Mouse (Mus musculus) intestine, embryonic 15.5 days (tissue): ENCODE data around the gene Pigp. TPM values are rescaled to one million over a fixed set of nuclear protein-coding genes. Genes with fewer than 3 reads are reported as not detected.

Source experiments
- ATAC-seq: fragments of 200-750 bp; cut with Nextera tagmentation; 2 replicates; pipeline ENCODE4 v1.8.0; 2017; ENCODE audit warnings: moderate TSS enrichment, moderate library complexity
- H3K27ac ChIP-seq: fragments of 300-500 bp; sonication (generic); 2 replicates; pipeline ENCODE4 v1.5.1; 2015; ENCODE audit warnings: mild to moderate bottlenecking, inconsistent platforms
- H3K27me3 ChIP-seq: fragments of 300-500 bp; sonication (generic); replicated peaks from 2 replicates; pipeline ENCODE4 v1.6.1; 2015; ENCODE audit warnings: inconsistent platforms
- H3K36me3 ChIP-seq: fragments of 300-500 bp; sonication (generic); 2 replicates; pipeline ENCODE4 v1.6.1; 2015; ENCODE audit warnings: inconsistent platforms
- H3K4me1 ChIP-seq: fragments of 300-500 bp; sonication (generic); replicated peaks from 2 replicates; pipeline ENCODE4 v1.6.1; 2015; ENCODE audit warnings: inconsistent platforms
- H3K4me2 ChIP-seq: fragments of 300-500 bp; sonication (generic); replicated peaks from 2 replicates; pipeline ENCODE4 v1.6.1; 2015; ENCODE audit warnings: mild to moderate bottlenecking, inconsistent platforms
- H3K4me3 ChIP-seq: fragments of 300-500 bp; sonication (generic); replicated peaks from 2 replicates; pipeline ENCODE4 v1.5.1; 2015; ENCODE audit warnings: inconsistent platforms
- H3K9ac ChIP-seq: fragments of 300-500 bp; sonication (generic); 2 replicates; pipeline ENCODE4 v1.6.1; 2015; ENCODE audit warnings: inconsistent platforms
- H3K9me3 ChIP-seq: fragments of 300-500 bp; sonication (generic); 2 replicates; pipeline ENCODE4 v1.6.1; 2016; ENCODE audit warnings: inconsistent platforms
- WGBS: fragments of 180-500 bp; shearing (Covaris S2); methylation state at CpG from one replicate; pipeline ENCODE4 v1.1.7; 2015; 5-methylcytosine and 5-hydroxymethylcytosine counted together
- polyA plus RNA-seq: library from polyadenylated mRNA; unstranded; fragments of >200 nt; fragmentation: Nextera tagmentation; extraction: Ambion mirVana; gene quantifications from 2 replicates; pipeline ENCODE4 v1.2.1, GENCODE M21; 2015

The Pigp gene
- polyA plus RNA-seq, 1 experiment from 2014 or later, result 124 TPM

- no peak for ATAC-seq
- Histone ChIP-seq H3K4me3 (no peak overlapping the region), H3K9me3 (no peaks in the 10 kb centered on the region), H3K27me3 (no peaks in the 10 kb centered on the region), H3K27ac (no peak overlapping the region), H3K4me2 (no peak overlapping the region), H3K36me3 (no peaks in the 10 kb centered on the region; the same call in 1 of the 2 replicates), H3K4me1 (no peaks in the 10 kb centered on the region; the same call in 1 of the 2 replicates), H3K9ac (no peak overlapping the region)
- 87% methylated on average over 3 of the region's 3 CpGs for WGBS
Observed at GRCm38 (mm10) chr16:94383277-94383676, 11.6 kb upstream of the Pigp start.

GRCm38 (mm10) chr16:94379386-94379785 is 7.7 kb upstream of the Pigp start:
- Histone ChIP-seq H3K4me1 (peaks cover 4% of the 10 kb centered on the region; the same call in 1 of the 2 replicates), H3K36me3 (no peaks in the 10 kb centered on the region), H3K27ac (no peak overlapping the region), H3K9ac (no peak overlapping the region), H3K4me3 (no peak overlapping the region), H3K27me3 (no peaks in the 10 kb centered on the region), H3K9me3 (no peaks in the 10 kb centered on the region), H3K4me2 (no peak overlapping the region)
- 71% methylated on average over 1 of the region's 1 CpGs for WGBS
- no peak for ATAC-seq

- under 1% methylated on average over 43 of the region's 43 CpGs for whole genome bisulfite sequencing
- no peaks in the 10 kb centered on the region for H3K9me3 ChIP-seq
- H3K4me2 ChIP-seq, result peak overlapping the region; percentile 61
- H3K27ac ChIP-seq, result peak overlapping the region; percentile 99
- 0 out of 2 replicates have a peak, but pooled peaks cover 2% of the 10 kb centered on the region for H3K4me1 ChIP-seq
- peak overlapping the region; percentile 92 for H3K4me3 ChIP-seq
- H3K27me3 ChIP-seq, result no peaks in the 10 kb centered on the region
- ATAC-seq, result peak; percentile 85
- H3K36me3 ChIP-seq, result no peaks in the 10 kb centered on the region
- H3K9ac ChIP-seq, result peak overlapping the region; percentile 97
Observed at GRCm38 (mm10) chr16:94370915-94371300, 734 bp downstream of the Pigp start.

DNA sequence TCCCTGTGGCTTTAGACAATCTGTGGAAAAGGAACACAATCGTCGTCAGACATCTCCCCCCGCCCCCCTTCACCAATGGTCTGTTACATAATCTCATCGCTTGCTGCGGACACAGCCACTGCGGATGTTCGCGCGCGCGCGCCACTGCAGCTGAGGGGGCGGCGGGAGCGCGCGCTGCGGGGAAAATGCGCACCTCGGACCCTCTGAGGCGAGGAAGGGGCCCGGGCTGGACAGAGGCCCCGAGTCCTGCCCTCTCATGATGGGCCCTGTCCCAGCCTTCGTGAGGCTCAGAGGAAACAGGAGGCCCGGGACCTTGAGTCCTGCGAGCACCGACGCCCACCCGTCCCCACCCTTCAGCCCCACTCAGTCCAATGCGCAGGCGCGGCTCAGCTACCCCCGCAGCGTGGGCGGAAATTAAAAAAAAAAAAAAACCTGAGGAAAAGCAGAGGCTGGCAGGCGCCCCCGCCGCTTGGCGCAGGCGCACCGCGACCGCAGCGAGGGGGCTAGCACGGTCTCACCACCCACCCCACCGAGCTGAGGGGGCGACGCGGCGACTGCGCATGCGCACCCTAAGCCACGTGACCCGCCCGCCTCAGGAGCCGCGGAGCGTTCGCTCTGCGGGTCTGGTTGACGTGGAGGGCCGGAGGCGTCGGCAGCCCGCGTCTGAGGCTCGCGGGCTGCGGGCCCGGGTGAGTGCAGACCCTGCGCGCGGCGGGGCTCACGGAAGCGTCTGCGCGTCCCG is 1.3 kb downstream of the Pigp start, which contains the start of gene Ttc3:
Gene Ttc3 (plus strand): TSS at position 446 of the 742 bp plus-strand sequence.
- no peaks in the 10 kb centered on the region for H3K27me3 ChIP-seq
- H3K4me2 ChIP-seq, result peak within 1 kb of the TSS; percentile 61
- 0 out of 2 replicates have a peak, but pooled peaks cover 2% of the 10 kb centered on the region for H3K4me1 ChIP-seq
- peak; percentile 88 for ATAC-seq
- no peaks in the 10 kb centered on the region for H3K9me3 ChIP-seq
- H3K9ac ChIP-seq, result peak within 1 kb of the TSS; percentile 97
- H3K36me3 ChIP-seq, result no peaks in the 10 kb centered on the region
- peak within 1 kb of the TSS; percentile 99 for H3K27ac ChIP-seq
- WGBS, result under 1% methylated on average over 78 of the region's 79 CpGs
- H3K4me3 ChIP-seq, result peak within 1 kb of the TSS; percentile 92

DNA sequence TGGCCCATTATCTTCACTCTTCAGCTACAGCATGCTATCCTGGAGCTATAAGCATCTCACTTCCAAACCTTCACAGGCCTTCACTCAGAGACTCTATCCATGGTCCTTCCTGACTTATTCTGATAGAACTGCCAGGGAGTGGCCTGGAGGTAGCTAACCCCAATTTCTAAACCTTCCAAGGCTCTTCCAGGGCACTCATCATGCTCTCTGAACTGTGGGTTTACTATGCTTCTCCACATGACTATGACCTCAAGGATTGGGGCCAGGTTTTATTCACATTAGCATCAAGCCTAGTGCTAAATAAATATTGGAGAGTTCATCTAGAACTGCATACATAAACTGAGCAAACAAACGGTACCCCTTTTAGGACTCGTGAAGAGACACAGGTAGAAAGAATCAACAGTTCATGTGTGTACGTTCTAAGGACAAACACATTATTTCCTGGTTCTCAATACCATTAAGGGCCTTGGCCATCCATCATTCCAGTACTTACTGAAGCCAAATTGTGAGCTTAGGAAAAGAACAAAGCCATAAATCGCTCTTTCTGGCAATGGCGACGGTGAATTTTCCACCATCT is 2.0 kb downstream of the Pigp start:
- Histone ChIP-seq H3K9ac (peak overlapping the region; percentile 97), H3K36me3 (no peaks in the 10 kb centered on the region), H3K27ac (peak overlapping the region; percentile 99), H3K4me2 (peak overlapping the region; percentile 61), H3K4me1 (no peaks in the 10 kb centered on the region), H3K9me3 (no peaks in the 10 kb centered on the region), H3K4me3 (peak overlapping the region; percentile 92), H3K27me3 (no peaks in the 10 kb centered on the region)
- under 1% methylated on average over 6 of the region's 6 CpGs for WGBS
- ATAC-seq, result 0 out of 2 replicates have a peak, but pooled peaks have one; percentile 1

DNA sequence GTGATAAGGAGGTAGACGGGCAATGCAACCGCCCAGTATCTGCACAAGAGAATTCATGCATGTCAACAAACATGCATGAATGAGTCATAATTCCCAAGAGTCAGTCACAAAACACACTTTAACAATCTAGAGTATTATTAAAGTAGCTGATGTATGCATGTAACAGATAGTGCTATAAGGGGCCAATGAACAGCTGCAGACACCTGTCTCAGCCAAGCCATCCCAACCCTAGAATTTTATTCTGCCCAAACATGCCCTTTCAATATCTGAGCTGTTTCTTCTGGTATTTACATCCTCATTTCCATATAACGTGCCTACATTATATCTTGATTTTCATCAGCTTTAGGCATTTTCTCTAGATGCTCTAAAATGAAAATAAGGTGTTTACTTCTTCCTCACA is 6.2 kb downstream of the Pigp start:
- Histone ChIP-seq H3K27ac (no peak overlapping the region), H3K9ac (no peak overlapping the region), H3K36me3 (no peaks in the 10 kb centered on the region), H3K4me1 (0 out of 2 replicates have a peak, but pooled peaks cover 4% of the 10 kb centered on the region), H3K9me3 (no peaks in the 10 kb centered on the region), H3K4me3 (no peak overlapping the region), H3K27me3 (no peaks in the 10 kb centered on the region), H3K4me2 (no peak overlapping the region)
- no peak for ATAC-seq
- WGBS, result 78% methylated on average over 3 of the region's 3 CpGs

- H3K4me3 ChIP-seq, result no peak overlapping the region
- H3K4me2 ChIP-seq, result no peak overlapping the region
- H3K9me3 ChIP-seq, result no peaks in the 10 kb centered on the region
- H3K4me1 ChIP-seq, result 0 out of 2 replicates have a peak, but pooled peaks cover 4% of the 10 kb centered on the region
- no peaks in the 10 kb centered on the region for H3K27me3 ChIP-seq
- 91% methylated on average over 4 of the region's 4 CpGs for WGBS
- H3K36me3 ChIP-seq, result no peaks in the 10 kb centered on the region
- H3K9ac ChIP-seq, result no peak overlapping the region
- no peak for ATAC-seq
- no peak overlapping the region for H3K27ac ChIP-seq
Observed at GRCm38 (mm10) chr16:94363814-94364213, 7.8 kb downstream of the Pigp start.

DNA sequence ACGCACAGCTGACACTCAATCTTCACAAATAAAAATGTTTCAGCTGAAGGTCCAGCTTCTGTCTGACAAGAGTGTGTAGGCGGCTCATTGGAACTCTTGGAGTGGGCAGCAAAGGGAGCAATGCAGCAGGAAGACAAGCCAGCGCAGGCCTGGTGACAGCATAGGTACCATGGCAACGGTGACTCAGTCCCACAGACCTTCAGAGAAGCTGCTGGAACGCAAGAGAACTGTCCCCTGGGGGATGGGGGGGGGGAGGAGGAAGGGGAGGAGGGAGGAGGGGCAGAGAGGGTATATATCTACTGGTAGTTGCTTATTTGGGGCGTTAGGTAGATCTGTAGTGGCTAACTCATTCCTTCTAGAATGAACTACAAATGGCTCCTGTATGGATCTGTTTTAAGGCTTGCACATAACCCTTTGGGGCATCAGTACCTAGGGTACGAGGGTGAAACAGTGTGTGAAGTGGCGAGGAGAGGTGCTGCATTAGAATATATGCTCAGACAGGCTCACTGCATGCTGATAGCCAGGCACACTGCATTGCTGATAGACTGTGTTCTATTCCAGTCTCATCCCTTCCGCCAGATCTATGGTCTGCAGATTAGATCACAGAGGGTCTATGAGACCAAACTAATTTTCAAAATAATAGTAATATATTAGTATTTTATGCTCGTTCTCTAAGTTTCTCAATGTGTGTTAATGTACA is 9.3 kb downstream of the Pigp start:
- Histone ChIP-seq H3K27ac (no peak overlapping the region), H3K27me3 (no peaks in the 10 kb centered on the region), H3K4me3 (no peak overlapping the region), H3K9ac (no peak overlapping the region), H3K9me3 (no peaks in the 10 kb centered on the region), H3K4me2 (no peak overlapping the region), H3K4me1 (0 out of 2 replicates have a peak, but pooled peaks cover 4% of the 10 kb centered on the region), H3K36me3 (no peaks in the 10 kb centered on the region)
- WGBS, result 53% methylated on average over 10 of the region's 10 CpGs
- ATAC-seq, result 0 out of 2 replicates have a peak, but pooled peaks have one; percentile 49

DNA sequence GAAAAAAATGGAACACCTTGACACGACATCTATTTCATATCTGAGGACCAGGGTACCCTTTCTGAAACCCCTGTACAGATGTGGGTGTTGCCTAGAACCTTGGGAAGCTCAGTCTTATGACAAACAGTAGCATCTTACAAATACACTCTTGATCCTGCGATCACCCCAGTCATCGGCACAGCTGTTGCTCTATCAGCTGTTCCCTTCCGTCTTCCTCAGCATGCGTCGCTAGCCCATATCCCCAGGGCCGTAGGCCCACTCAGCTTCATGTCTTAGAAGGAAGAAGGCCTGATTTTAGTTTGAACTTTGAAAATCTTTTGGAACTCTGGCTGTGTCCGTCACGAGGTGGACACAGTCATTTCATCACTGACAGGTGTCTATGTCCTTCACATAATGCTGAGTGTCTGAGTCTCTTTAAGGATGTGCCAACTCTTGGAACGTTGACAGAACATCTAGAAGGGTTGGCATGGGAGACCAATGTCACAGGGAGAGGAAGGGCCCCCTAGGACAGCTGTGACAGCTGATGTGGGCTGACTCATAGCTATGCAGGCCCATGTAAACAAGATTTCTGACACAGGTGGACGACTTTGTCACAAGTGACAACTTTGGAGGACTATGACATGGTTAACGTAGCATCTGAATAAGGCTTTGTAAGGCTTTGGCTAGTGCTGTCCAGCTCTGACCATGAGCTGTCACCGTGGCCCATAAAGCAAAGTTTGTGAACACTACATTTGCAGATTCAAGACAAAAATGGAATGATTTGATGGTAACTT is 10.9 kb downstream of the Pigp start:
- ATAC-seq, result no peak
- H3K9ac ChIP-seq, result no peak overlapping the region

DNA sequence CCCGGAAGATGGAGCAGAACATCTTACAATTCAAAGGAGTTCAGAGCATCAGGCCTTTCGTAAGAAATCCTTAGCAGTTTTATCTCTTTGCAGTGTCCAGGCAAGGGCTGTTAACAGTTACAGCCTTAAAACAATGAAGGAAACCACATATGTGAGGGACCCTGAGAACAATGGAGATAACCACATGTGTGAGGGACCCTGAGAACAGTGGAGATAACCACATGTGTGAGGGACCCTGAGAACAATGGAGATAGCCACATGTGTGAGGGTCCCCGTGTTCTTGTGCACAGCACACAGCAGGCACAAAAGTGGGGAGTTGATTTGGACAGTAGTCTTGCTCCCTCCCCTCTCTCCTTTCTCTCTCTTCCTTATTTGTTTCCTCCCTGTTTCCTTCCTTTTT is 13.6 kb downstream of the Pigp start:
- no peak overlapping the region for H3K4me3 ChIP-seq
- no peaks in the 10 kb centered on the region for H3K27me3 ChIP-seq
- H3K36me3 ChIP-seq, result no peaks in the 10 kb centered on the region
- no peak for ATAC-seq
- WGBS, result 86% methylated on average over 3 of the region's 3 CpGs
- no peaks in the 10 kb centered on the region for H3K9me3 ChIP-seq
- no peak overlapping the region for H3K27ac ChIP-seq
- H3K4me2 ChIP-seq, result no peak overlapping the region
- 0 out of 2 replicates have a peak, but pooled peaks cover 4% of the 10 kb centered on the region for H3K4me1 ChIP-seq
- no peak overlapping the region for H3K9ac ChIP-seq

More for the DNA sequence above, 10.9 kb downstream of the Pigp start:
- Histone ChIP-seq H3K4me2 (no peak overlapping the region), H3K27me3 (no peaks in the 10 kb centered on the region), H3K9me3 (no peaks in the 10 kb centered on the region), H3K4me1 (0 out of 2 replicates have a peak, but pooled peaks cover 4% of the 10 kb centered on the region), H3K36me3 (no peaks in the 10 kb centered on the region), H3K4me3 (no peak overlapping the region), H3K27ac (no peak overlapping the region)
- 86% methylated on average over 13 of the region's 13 CpGs for WGBS

- Histone ChIP-seq H3K4me1 (no peaks in the 10 kb centered on the region), H3K4me2 (no peak overlapping the region), H3K27ac (no peak overlapping the region), H3K9me3 (no peaks in the 10 kb centered on the region), H3K27me3 (no peaks in the 10 kb centered on the region), H3K9ac (no peak overlapping the region), H3K36me3 (no peaks in the 10 kb centered on the region), H3K4me3 (no peak overlapping the region)
- no peak for ATAC-seq
- 61% methylated on average over 11 of the region's 11 CpGs for whole genome bisulfite sequencing
Observed at GRCm38 (mm10) chr16:94356776-94357494, 14.7 kb downstream of the Pigp start.
